Mouse (Mus musculus): Measurements from ENCODE around the gene Tmem69.

The Tmem69 gene

GRCm38 (mm10) chr4:116555413-116556300 lies at the start of gene Tmem69:
Gene Tmem69, minus strand, starts transcription at chr4:116555936.
- DNase-seq (ENCODE audit: low read depth): peak; percentile 91

GRCm38 (mm10) chr4:116596978-116597881 lies 41.5 kb upstream of the Tmem69 start:
- DNase-seq (ENCODE audit: low read depth): peak; percentile 95

GRCm38 (mm10) chr4:116596379-116596778 lies 40.6 kb upstream of the Tmem69 start, which contains the start of gene Ccdc17:
Gene Ccdc17, plus strand, starts transcription at chr4:116596654.
- DNase-seq (ENCODE audit: low read depth): no peak

- DNase-seq (ENCODE audit: low read depth): no peak
Observed at GRCm38 (mm10) chr4:116595793-116596192, 40.1 kb upstream of the Tmem69 start.

- peak; percentile 29 for DNase-seq (ENCODE audit: low read depth)
Observed at GRCm38 (mm10) chr4:116558151-116558882, 2.6 kb upstream of the Tmem69 start.

GRCm38 (mm10) chr4:116557306-116558121 lies 1.8 kb upstream of the Tmem69 start, which contains the start of gene Gpbp1l1:
Gene Gpbp1l1, plus strand, starts transcription at chr4:116557658.
- peak; percentile 99 for DNase-seq (ENCODE audit: low read depth)

- DNase-seq (ENCODE audit: low read depth): peak; percentile 97
Observed at GRCm38 (mm10) chr4:116556561-116557305, 997 bp upstream of the Tmem69 start.

- DNase-seq (ENCODE audit: low read depth): no peak
Observed at GRCm38 (mm10) chr4:116553035-116553434, 2.7 kb downstream of the Tmem69 start.

- no peak for DNase-seq (ENCODE audit: low read depth)
Observed at GRCm38 (mm10) chr4:116550432-116550831, 5.3 kb downstream of the Tmem69 start.

GRCm38 (mm10) chr4:116537737-116538136 lies 18.0 kb downstream of the Tmem69 start:
- no peak for DNase-seq (ENCODE audit: low read depth)

- peak; percentile 8 for DNase-seq (ENCODE audit: low read depth)
Observed at GRCm38 (mm10) chr4:116536351-116536750, 19.4 kb downstream of the Tmem69 start.

- peak; percentile 27 for DNase-seq (ENCODE audit: low read depth)
Observed at GRCm38 (mm10) chr4:116531109-116531508, 24.6 kb downstream of the Tmem69 start.

GRCm38 (mm10) chr4:116507425-116508218 lies 48.1 kb downstream of the Tmem69 start, which contains the start of gene Ipp:
Gene Ipp, plus strand, starts transcription at chr4:116507549.
- DNase-seq (ENCODE audit: low read depth): peak; percentile 97

GRCm38 (mm10) chr4:116506886-116507424 lies 48.8 kb downstream of the Tmem69 start:
- peak; percentile 25 for DNase-seq (ENCODE audit: low read depth)
